Mouse (Mus musculus) heart, adult 2 months (tissue): ENCODE results near the gene Zfp207. TPM values are rescaled to one million over a fixed set of nuclear protein-coding genes. Genes with fewer than 3 reads are reported as not detected.
"Not testable (repeated sequence)": the region's sequence is repeated elsewhere in the genome, so short reads cannot be mapped to it uniquely, and the experiment has no call there.

Source experiments
- DNase-seq, 2 experiments: peaks; one replicate each; pipeline ENCODE4 v3.0.0; 2021
- H3K27ac ChIP-seq: fragments of 200-600 bp; 2 replicates; pipeline ENCODE4 v1.8.1; 2022
- H3K27me3 ChIP-seq: fragments of 200-500 bp; 2 replicates; pipeline ENCODE4 v1.6.1; 2012; ENCODE audit warnings: mild to moderate bottlenecking, low read length, inconsistent platforms, mixed read lengths; ENCODE audit not compliant: control insufficient read depth, insufficient read depth
- H3K36me3 ChIP-seq: fragments of 200-500 bp; 2 replicates; pipeline ENCODE4 v1.6.1; 2012; ENCODE audit warnings: low read length, inconsistent platforms; ENCODE audit not compliant: control insufficient read depth, insufficient read depth
- H3K4me1 ChIP-seq: fragments of 200-500 bp; 2 replicates; pipeline ENCODE4 v1.6.1; 2011; ENCODE audit warnings: low read length; ENCODE audit not compliant: control insufficient read depth, insufficient read depth
- H3K4me3 ChIP-seq: fragments of 200-600 bp; 2 replicates; pipeline ENCODE4 v1.8.1; 2022
- H3K79me2 ChIP-seq: fragments of 200-500 bp; replicated peaks from 2 replicates; pipeline ENCODE4 v1.6.1; 2012; ENCODE audit warnings: mild to moderate bottlenecking, inconsistent platforms, low read length, moderate library complexity, mixed read lengths; ENCODE audit not compliant: control insufficient read depth, insufficient read depth
- H3K9ac ChIP-seq: fragments of 200-500 bp; 2 replicates; pipeline ENCODE4 v1.6.1; 2012; ENCODE audit warnings: low read depth, mild to moderate bottlenecking, control low read depth, inconsistent platforms, low read length, mixed read lengths
- CTCF ChIP-seq: fragments of 200-600 bp; IDR thresholded peaks from 2 replicates; pipeline ENCODE4 v1.8.1; 2022; ENCODE audit warnings: antibody characterized with exemption, mild to moderate bottlenecking, moderate library complexity
- EP300 ChIP-seq: fragments of 200-500 bp; IDR thresholded peaks from 2 replicates; pipeline ENCODE4 v1.6.1; 2011; ENCODE audit warnings: low read depth, low read length, control low read depth; ENCODE audit not compliant: insufficient read depth
- POLR2A ChIP-seq: fragments of 200-500 bp; IDR thresholded peaks from 2 replicates; pipeline ENCODE4 v1.6.1; 2011; ENCODE audit warnings: mild to moderate bottlenecking, low read depth, low read length, control low read depth; ENCODE audit not compliant: insufficient read depth
- WGBS: fragments of 180-500 bp; shearing (Covaris S2); methylation state at CpG from one replicate; pipeline ENCODE4 v1.1.7; 2018; 5-methylcytosine and 5-hydroxymethylcytosine counted together
- intact Hi-C: fragments of 180-260 bp; cut with DNase I; formaldehyde crosslinking; loops from one replicate; pipeline ENCODE4 v1.15.1; 2025
- polyA plus RNA-seq: library from polyadenylated mRNA; depleted of rRNA; stranded (reverse); fragments of >200 nt; gene quantifications from 2 replicates; pipeline ENCODE4 v1.2.3, GENCODE M21; 2012
- total RNA-seq, 2 experiments: library from RNA; stranded (reverse); gene quantifications; 2 replicates each; pipeline ENCODE4 v1.2.3; 2021

Zfp207 gene
- total and polyA plus RNA-seq, 3 experiments = 58.3 to 63.0 (median 59.9) TPM

DNA sequence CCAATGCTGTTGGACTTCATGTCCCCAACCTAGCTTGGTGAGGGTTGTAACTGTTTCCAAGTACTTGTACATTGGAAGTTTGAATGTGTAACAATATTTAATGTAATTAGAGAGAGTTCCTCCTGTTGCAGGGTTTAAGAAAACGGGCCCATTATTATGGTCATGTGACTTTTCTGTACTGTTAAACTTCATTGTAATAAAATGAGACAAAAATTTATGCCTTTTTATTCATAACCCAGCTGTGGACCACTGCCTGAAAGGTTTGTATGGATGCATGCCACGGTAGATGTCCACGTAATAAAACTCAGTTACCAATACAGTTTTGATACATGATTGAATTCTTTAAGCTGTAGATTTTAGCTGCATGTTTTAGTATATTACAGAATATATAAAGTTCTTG, 12.9 kb downstream of the Zfp207 start:
- no peak overlapping the region for H3K27ac ChIP-seq
- TF ChIP-seq EP300 = no peak
- no peak for TF ChIP-seq POLR2A
- TF ChIP-seq CTCF = no peak
- H3K9ac ChIP-seq = no peak overlapping the region
- no peaks in the 10 kb centered on the region; the same call in 1 of the 2 replicates for H3K79me2 ChIP-seq
- H3K27me3 ChIP-seq = no peaks in the 10 kb centered on the region
- peaks cover 28% of the 10 kb centered on the region for H3K36me3 ChIP-seq
- DNase-seq = no peak
- H3K4me1 ChIP-seq = no peaks in the 10 kb centered on the region; the same call in 1 of the 2 replicates
- intact Hi-C loops = no loop called here
- 89% methylated on average over 3 of the region's 3 CpGs for WGBS
- H3K4me3 ChIP-seq = no peak overlapping the region

DNA sequence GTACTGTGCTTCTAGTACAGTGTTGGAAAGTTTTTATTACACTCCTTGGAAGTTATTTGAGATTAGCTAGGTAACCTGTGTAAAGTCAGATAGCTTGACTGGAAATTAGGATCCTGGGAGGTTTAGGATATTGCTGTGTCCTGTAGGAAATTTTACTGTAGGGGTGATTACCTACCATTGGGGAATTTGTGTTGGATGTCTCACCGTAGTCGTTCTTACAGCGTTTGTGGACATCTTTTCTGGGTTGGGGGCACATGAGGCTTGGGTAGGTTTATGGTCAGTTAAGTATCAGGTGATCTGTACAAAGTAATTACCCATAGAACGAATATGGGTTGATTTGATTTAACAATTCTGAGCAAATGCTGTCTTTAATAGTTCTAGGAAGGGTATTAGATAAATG, 13.5 kb downstream of the Zfp207 start:
- Histone ChIP-seq H3K4me3 (no peak overlapping the region), H3K4me1 (no peaks in the 10 kb centered on the region; the same call in 1 of the 2 replicates), H3K79me2 (no peaks in the 10 kb centered on the region; the same call in 1 of the 2 replicates), H3K36me3 (peaks cover 26% of the 10 kb centered on the region), H3K27me3 (no peaks in the 10 kb centered on the region), H3K9ac (no peak overlapping the region), H3K27ac (no peak overlapping the region)
- WGBS = 86% methylated on average over 4 of the region's 4 CpGs
- TF ChIP-seq POLR2A (no peak), EP300 (no peak), CTCF (no peak)
- no peak for DNase-seq
- intact Hi-C loops = no loop called here

- 95% methylated on average over 6 of the region's 6 CpGs for WGBS
- not testable (repeated sequence) for H3K79me2 ChIP-seq, H3K36me3 ChIP-seq, H3K27ac ChIP-seq, H3K4me3 ChIP-seq, H3K4me1 ChIP-seq, DNase-seq, H3K9ac ChIP-seq, H3K27me3 ChIP-seq
- intact Hi-C loops = loop anchor here (2.0 kb wide), 1 partner anchor 15 kb away; no protein-coding TSS in a partner anchor
Measured at GRCm38 (mm10) chr11:80407878-80408277, 24.8 kb downstream of the Zfp207 start.

GRCm38 (mm10) chr11:80410377-80410776, 27.3 kb downstream of the Zfp207 start:
- H3K27me3 ChIP-seq = no peaks in the 10 kb centered on the region
- no peak for DNase-seq
- H3K27ac ChIP-seq = no peak overlapping the region
- intact Hi-C loops = no loop called here
- WGBS = 89% methylated on average over 2 of the region's 2 CpGs
- H3K4me1 ChIP-seq = no peaks in the 10 kb centered on the region
- no peak overlapping the region for H3K4me3 ChIP-seq
- no peak overlapping the region for H3K9ac ChIP-seq
- no peaks in the 10 kb centered on the region; the same call in none of the 2 replicates for H3K36me3 ChIP-seq
- no peak for TF ChIP-seq POLR2A
- no peak for TF ChIP-seq CTCF
- TF ChIP-seq EP300 = no peak
- no peaks in the 10 kb centered on the region for H3K79me2 ChIP-seq

GRCm38 (mm10) chr11:80417085-80417484, 34.0 kb downstream of the Zfp207 start:
- no peak for DNase-seq
- TF ChIP-seq EP300 = no peak
- no peak for TF ChIP-seq POLR2A
- no peak for TF ChIP-seq CTCF
- Histone ChIP-seq H3K27me3 (no peaks in the 10 kb centered on the region), H3K4me3 (no peak overlapping the region), H3K27ac (no peak overlapping the region), H3K79me2 (no peaks in the 10 kb centered on the region), H3K36me3 (no peaks in the 10 kb centered on the region), H3K9ac (no peak overlapping the region), H3K4me1 (no peaks in the 10 kb centered on the region)
- 51% methylated on average over 5 of the region's 5 CpGs for WGBS
- intact Hi-C loops = no loop called here

DNA sequence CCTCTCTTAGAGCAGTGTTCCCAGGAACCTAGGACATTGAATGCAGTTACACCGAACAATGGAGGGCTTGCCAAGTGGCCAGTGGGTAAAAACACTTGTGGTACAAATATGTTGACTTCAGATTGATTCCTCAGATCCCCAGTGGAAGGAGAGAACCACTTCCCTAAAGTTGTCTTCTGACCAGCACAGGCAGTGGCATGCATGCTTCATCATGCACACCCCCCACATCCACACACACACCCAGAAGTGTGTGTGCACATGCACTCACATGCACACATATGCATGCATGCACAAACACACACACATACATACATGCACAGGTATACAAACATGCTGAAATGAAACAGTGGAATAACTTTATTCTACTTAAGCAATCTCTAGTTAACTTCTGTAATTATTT, 36.7 kb downstream of the Zfp207 start:
- Histone ChIP-seq H3K27ac (no peak overlapping the region), H3K36me3 (no peaks in the 10 kb centered on the region), H3K79me2 (no peaks in the 10 kb centered on the region), H3K4me3 (no peak overlapping the region), H3K27me3 (no peaks in the 10 kb centered on the region), H3K4me1 (no peaks in the 10 kb centered on the region), H3K9ac (no peak overlapping the region)
- TF ChIP-seq CTCF (no peak), EP300 (no peak), POLR2A (no peak)
- no peak for DNase-seq
- WGBS = 74% methylated on average over 1 of the region's 1 CpGs
- intact Hi-C loops = no loop called here

GRCm38 (mm10) chr11:80420202-80420984, 37.3 kb downstream of the Zfp207 start:
- no peak overlapping the region for H3K4me3 ChIP-seq
- no peaks in the 10 kb centered on the region for H3K27me3 ChIP-seq
- WGBS = 52% methylated on average over 2 of the region's 2 CpGs
- H3K9ac ChIP-seq = no peak overlapping the region
- no peaks in the 10 kb centered on the region for H3K79me2 ChIP-seq
- H3K4me1 ChIP-seq = no peaks in the 10 kb centered on the region
- TF ChIP-seq POLR2A = no peak
- TF ChIP-seq CTCF = no peak
- no peak for TF ChIP-seq EP300
- intact Hi-C loops = no loop called here
- no peaks in the 10 kb centered on the region for H3K36me3 ChIP-seq
- H3K27ac ChIP-seq = no peak overlapping the region
- DNase-seq = no peak
